Mouse (Mus musculus): ENCODE results near the gene Usp3. TPM values are rescaled to one million over a fixed set of nuclear protein-coding genes. Genes with fewer than 3 reads are reported as not detected.
A peak's percentile ranks its signal among the peaks of the same experiment; 100 is the strongest.

The Usp3 gene
- polyA plus RNA-seq, 1 experiment from 2014 or later, result 106 TPM

DNA sequence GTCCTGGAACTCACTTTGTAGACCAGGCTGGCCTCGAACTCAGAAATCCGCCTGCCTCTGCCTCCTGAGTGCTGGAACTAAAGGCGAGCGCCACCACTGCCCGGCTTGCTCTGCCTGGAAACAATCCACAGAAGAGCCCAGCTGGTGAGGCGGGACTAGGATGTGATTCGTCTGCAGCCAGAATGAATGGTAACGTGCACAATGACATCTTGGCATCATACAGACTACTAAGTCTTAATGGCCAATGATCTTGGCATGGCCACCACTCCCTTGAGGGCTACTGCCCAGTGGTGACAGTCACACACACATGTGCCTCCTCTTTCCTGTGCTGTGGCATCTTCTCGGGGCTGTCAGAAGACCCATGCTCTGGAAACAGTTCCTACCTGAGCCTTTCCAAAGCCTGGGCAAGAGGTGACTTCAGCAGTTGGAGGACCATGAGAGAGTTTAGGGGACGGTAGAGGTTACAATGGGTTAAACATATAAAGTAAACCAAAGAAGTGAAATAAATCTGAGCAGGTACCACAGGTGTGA is 77.2 kb downstream of the Usp3 start:
- Histone ChIP-seq H3K36me3 (replicated peaks; ENCODE audit: control insufficient read depth, insufficient read depth, low read depth, low read length) (peaks cover 13% of the 10 kb centered on the region), H3K4me2 (ENCODE audit: low read depth, low read length) (no peak overlapping the region), H3K27ac (replicated peaks; ENCODE audit: low read depth, low read length) (no peak overlapping the region), H3K4me1 (ENCODE audit: control insufficient read depth, insufficient read depth, low read length) (no peaks in the 10 kb centered on the region), H3K9me3 (replicated peaks; ENCODE audit: control insufficient read depth, low read length) (no peaks in the 10 kb centered on the region), H3K27me3 (ENCODE audit: control insufficient read depth, insufficient read depth, low read length) (no peaks in the 10 kb centered on the region), H3K9ac (replicated peaks; ENCODE audit: low read length) (no peak overlapping the region), H3K4me3 (ENCODE audit: low read depth, low read length) (no peak overlapping the region)
- no peak for ATAC-seq (replicated peaks; ENCODE audit: insufficient number of reproducible peaks, low FRiP score, low TSS enrichment, low read depth)
- no peak for DNase-seq (ENCODE audit: low spot score)
- 92% methylated on average over 10 of the region's 10 CpGs for WGBS

DNA sequence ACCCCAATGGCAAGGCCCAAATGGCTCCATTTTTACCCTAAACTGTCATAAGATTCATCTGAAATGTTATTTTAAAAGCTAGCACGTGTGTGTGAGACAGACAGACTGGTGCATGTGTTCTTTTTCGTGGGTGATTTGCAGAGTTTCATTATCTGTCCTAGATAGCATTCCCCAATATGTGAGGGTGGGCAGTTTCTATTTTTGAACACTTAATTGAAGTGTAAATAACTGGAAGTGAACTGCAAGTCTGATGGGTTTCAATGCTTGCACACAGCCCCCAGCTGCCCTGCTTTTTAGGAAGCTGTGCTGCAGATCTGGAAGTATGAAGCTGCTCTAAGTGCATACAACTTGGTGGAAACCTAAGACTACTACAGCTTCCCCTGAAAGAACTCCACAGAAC is 77.8 kb downstream of the Usp3 start:
- peaks cover 9% of the 10 kb centered on the region for H3K36me3 ChIP-seq (replicated peaks; ENCODE audit: control insufficient read depth, insufficient read depth, low read depth, low read length)
- no peak for ATAC-seq (replicated peaks; ENCODE audit: insufficient number of reproducible peaks, low FRiP score, low TSS enrichment, low read depth)
- H3K9me3 ChIP-seq (replicated peaks; ENCODE audit: control insufficient read depth, low read length), result no peaks in the 10 kb centered on the region
- H3K27ac ChIP-seq (replicated peaks; ENCODE audit: low read depth, low read length), result no peak overlapping the region
- no peaks in the 10 kb centered on the region for H3K4me1 ChIP-seq (ENCODE audit: control insufficient read depth, insufficient read depth, low read length)
- no peak overlapping the region for H3K4me2 ChIP-seq (ENCODE audit: low read depth, low read length)
- 89% methylated on average over 2 of the region's 2 CpGs for WGBS
- H3K27me3 ChIP-seq (ENCODE audit: control insufficient read depth, insufficient read depth, low read length), result no peaks in the 10 kb centered on the region
- DNase-seq (ENCODE audit: low spot score), result no peak
- H3K9ac ChIP-seq (replicated peaks; ENCODE audit: low read length), result no peak overlapping the region
- H3K4me3 ChIP-seq (ENCODE audit: low read depth, low read length), result no peak overlapping the region

DNA sequence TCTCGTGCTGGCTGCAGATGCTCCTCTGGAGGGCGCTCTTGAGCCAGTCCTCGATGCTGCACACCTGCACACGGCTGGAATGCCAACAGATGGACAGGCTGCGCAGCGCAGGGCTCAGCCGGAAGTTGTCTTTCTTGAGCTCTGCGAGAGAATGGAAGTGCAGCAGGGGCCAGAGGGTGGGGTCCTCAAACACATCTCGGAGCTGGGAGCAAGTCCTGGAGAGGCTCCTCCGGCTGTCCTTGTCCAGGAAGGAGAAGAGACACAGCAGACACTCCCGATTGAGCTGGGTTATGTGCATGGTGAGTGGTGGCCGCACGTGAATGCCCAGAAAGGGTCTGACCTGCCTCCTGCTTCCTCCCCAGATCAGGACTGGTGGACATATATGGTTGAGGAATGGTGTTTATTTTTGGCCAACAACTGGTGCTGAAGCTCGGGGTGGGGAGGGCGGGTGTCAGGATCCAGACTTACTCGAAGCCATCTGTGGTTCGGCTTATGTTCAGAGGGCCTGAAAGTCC is 78.6 kb downstream of the Usp3 start, which contains the start of gene Fbxl22:
Gene Fbxl22, minus strand, starts transcription at position 338 of the 515 bp plus-strand sequence.
- H3K4me2 ChIP-seq (ENCODE audit: low read depth, low read length), result no peak within 1 kb of the TSS
- no peaks in the 10 kb centered on the region for H3K27me3 ChIP-seq (ENCODE audit: control insufficient read depth, insufficient read depth, low read length)
- no peaks in the 10 kb centered on the region for H3K4me1 ChIP-seq (ENCODE audit: control insufficient read depth, insufficient read depth, low read length)
- H3K9ac ChIP-seq (replicated peaks; ENCODE audit: low read length), result 0 out of 2 replicates have a peak within 1 kb of the TSS, but pooled peaks have one; percentile 11
- H3K36me3 ChIP-seq (replicated peaks; ENCODE audit: control insufficient read depth, insufficient read depth, low read depth, low read length), result peaks cover 7% of the 10 kb centered on the region
- H3K9me3 ChIP-seq (replicated peaks; ENCODE audit: control insufficient read depth, low read length), result no peaks in the 10 kb centered on the region
- ATAC-seq (replicated peaks; ENCODE audit: insufficient number of reproducible peaks, low FRiP score, low TSS enrichment, low read depth) (no peak), DNase-seq (ENCODE audit: low spot score) (peak; percentile 35)
- 68% methylated on average over 17 of the region's 17 CpGs for WGBS
- no peak within 1 kb of the TSS; the same call in 1 of the 2 replicates for H3K27ac ChIP-seq (replicated peaks; ENCODE audit: low read depth, low read length)
- H3K4me3 ChIP-seq (ENCODE audit: low read depth, low read length), result no peak within 1 kb of the TSS

DNA sequence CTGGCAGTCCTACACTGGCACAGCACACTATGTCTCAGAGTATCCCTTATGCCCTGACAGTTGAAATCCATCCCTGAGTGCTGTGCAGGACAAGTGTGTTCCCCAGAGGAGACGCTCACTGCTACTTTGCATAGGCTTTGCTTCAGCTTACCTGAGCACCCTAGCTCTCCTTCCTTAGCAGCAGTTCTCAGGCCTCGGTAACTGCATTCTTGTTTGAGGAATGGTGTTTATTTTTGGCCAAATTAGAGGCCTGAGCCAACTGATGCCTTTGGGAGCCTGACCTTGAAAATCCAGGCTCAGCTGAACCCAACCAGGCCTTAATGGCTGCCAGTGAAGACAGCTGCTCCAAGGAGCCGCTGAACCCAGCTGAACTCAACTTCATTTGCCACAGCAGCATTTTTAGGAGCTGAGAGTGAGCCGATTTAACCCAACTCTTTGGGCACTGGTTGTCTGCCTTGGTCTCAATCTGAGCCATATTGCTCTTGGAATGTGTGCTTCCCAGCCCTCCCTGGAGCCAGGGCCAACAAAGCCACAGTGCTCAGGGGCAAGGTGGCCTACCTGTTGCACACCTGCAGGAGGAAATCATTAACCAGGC is 79.2 kb downstream of the Usp3 start:
- Histone ChIP-seq H3K4me3 (ENCODE audit: low read depth, low read length) (no peak overlapping the region), H3K4me1 (ENCODE audit: control insufficient read depth, insufficient read depth, low read length) (no peaks in the 10 kb centered on the region), H3K27me3 (ENCODE audit: control insufficient read depth, insufficient read depth, low read length) (no peaks in the 10 kb centered on the region), H3K9ac (replicated peaks; ENCODE audit: low read length) (0 out of 2 replicates have a peak overlapping the region, but pooled peaks have one; percentile 11), H3K36me3 (replicated peaks; ENCODE audit: control insufficient read depth, insufficient read depth, low read depth, low read length) (peaks cover 7% of the 10 kb centered on the region), H3K9me3 (replicated peaks; ENCODE audit: control insufficient read depth, low read length) (no peaks in the 10 kb centered on the region), H3K27ac (replicated peaks; ENCODE audit: low read depth, low read length) (no peak overlapping the region; the same call in 1 of the 2 replicates), H3K4me2 (ENCODE audit: low read depth, low read length) (no peak overlapping the region)
- ATAC-seq (replicated peaks; ENCODE audit: insufficient number of reproducible peaks, low FRiP score, low TSS enrichment, low read depth) (no peak), DNase-seq (ENCODE audit: low spot score) (no peak)
- WGBS, result 86% methylated on average over 4 of the region's 4 CpGs

DNA sequence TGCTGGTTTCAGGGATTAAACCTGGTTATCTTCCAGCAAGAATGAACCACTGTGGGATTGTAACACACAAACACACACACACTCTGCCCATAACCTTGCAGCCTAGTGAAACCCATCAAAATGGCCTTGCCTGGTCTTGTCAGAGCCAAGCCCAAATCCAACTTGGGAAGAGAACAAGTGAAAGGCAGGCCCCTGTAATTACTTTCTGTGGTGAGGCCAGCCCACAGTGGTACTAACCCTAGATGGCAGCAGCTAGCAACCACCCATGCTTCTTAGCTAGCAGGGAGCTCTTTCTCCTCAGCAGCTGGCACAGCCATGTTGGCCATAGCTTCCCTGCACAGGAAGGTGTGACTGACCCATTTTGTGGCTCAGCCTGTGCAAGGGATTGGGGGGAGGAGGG is 79.8 kb downstream of the Usp3 start:
- H3K4me2 ChIP-seq (ENCODE audit: low read depth, low read length), result no peak overlapping the region
- ATAC-seq (replicated peaks; ENCODE audit: insufficient number of reproducible peaks, low FRiP score, low TSS enrichment, low read depth), result no peak
- H3K9ac ChIP-seq (replicated peaks; ENCODE audit: low read length), result no peak overlapping the region
- H3K4me1 ChIP-seq (ENCODE audit: control insufficient read depth, insufficient read depth, low read length), result no peaks in the 10 kb centered on the region
- H3K27me3 ChIP-seq (ENCODE audit: control insufficient read depth, insufficient read depth, low read length), result no peaks in the 10 kb centered on the region
- no peak overlapping the region for H3K27ac ChIP-seq (replicated peaks; ENCODE audit: low read depth, low read length)
- H3K4me3 ChIP-seq (ENCODE audit: low read depth, low read length), result no peak overlapping the region
- H3K9me3 ChIP-seq (replicated peaks; ENCODE audit: control insufficient read depth, low read length), result no peaks in the 10 kb centered on the region
- H3K36me3 ChIP-seq (replicated peaks; ENCODE audit: control insufficient read depth, insufficient read depth, low read depth, low read length), result peaks cover 7% of the 10 kb centered on the region
- DNase-seq (ENCODE audit: low spot score), result no peak

DNA sequence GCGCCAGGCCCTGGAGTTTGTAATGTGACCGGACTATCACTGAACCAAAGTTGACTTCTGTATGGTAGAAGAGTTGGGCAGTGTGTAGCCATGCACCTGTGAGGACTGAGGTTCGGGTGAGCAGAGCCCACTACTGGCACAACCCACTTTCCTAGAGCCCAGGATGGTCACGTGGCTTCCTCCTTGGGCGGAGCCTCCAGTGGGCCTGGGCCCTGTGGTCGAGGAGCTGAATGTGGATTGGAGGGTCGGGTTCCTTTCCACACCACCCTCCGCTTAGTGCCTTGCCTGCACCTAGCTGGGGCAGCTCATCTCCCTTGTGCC is 80.6 kb downstream of the Usp3 start:
- H3K9ac ChIP-seq (replicated peaks; ENCODE audit: low read length), result peak overlapping the region; percentile 73
- DNase-seq (ENCODE audit: low spot score), result peak; percentile 89
- 0% methylated on average over 8 of the region's 8 CpGs for WGBS
- peaks cover 7% of the 10 kb centered on the region for H3K36me3 ChIP-seq (replicated peaks; ENCODE audit: control insufficient read depth, insufficient read depth, low read depth, low read length)
- no peaks in the 10 kb centered on the region for H3K27me3 ChIP-seq (ENCODE audit: control insufficient read depth, insufficient read depth, low read length)
- H3K27ac ChIP-seq (replicated peaks; ENCODE audit: low read depth, low read length), result peak overlapping the region; percentile 89
- no peaks in the 10 kb centered on the region for H3K4me1 ChIP-seq (ENCODE audit: control insufficient read depth, insufficient read depth, low read length)
- H3K4me2 ChIP-seq (ENCODE audit: low read depth, low read length), result peak overlapping the region; percentile 99
- ATAC-seq (replicated peaks; ENCODE audit: insufficient number of reproducible peaks, low FRiP score, low TSS enrichment, low read depth), result peak; percentile 86
- no peaks in the 10 kb centered on the region for H3K9me3 ChIP-seq (replicated peaks; ENCODE audit: control insufficient read depth, low read length)
- peak overlapping the region; percentile 62 for H3K4me3 ChIP-seq (ENCODE audit: low read depth, low read length)

DNA sequence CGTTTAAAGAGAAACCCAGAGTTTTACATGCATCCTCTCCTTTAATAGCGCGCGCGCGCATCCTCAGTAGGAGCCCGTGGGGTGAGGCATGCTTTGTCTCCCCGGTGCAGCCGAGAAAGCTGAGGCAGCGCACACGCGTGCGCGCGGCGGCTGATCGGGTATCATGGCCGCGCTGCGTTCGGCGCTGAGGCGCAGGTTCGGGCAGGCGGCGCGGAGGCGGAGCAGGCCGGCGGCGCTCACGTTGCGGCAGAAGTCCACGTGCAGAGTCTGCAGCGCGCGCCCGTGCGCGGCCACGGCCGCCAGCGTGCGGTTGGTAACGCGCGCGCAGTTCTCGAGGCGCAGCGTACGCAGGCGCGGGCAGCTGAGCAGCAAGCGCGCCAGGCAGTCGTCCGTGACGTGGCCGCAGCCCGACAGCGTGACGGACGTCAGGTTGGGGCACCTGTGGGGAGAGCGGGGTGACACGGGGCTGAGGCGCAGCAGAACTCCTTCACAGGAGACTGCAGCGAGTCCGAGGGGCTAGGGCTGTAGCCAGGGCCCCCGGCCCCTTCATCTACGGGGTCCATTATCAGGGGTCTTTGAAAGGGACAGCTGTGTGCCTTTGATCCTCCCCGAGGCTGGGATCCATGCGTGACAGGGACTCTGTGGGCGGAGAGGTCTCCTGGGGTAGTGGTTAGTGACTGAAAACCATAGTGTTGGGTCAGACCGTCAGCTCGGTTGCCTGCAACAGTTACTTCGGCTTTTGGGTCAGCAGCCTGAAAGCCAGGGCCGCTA is 81.2 kb downstream of the Usp3 start:
- no peaks in the 10 kb centered on the region for H3K9me3 ChIP-seq (replicated peaks; ENCODE audit: control insufficient read depth, low read length)
- ATAC-seq (replicated peaks; ENCODE audit: insufficient number of reproducible peaks, low FRiP score, low TSS enrichment, low read depth), result peak; percentile 85
- no peaks in the 10 kb centered on the region for H3K27me3 ChIP-seq (ENCODE audit: control insufficient read depth, insufficient read depth, low read length)
- H3K9ac ChIP-seq (replicated peaks; ENCODE audit: low read length), result peak overlapping the region; percentile 79
- WGBS, result under 1% methylated on average over 73 of the region's 78 CpGs
- H3K36me3 ChIP-seq (replicated peaks; ENCODE audit: control insufficient read depth, insufficient read depth, low read depth, low read length), result peaks cover 7% of the 10 kb centered on the region
- H3K4me2 ChIP-seq (ENCODE audit: low read depth, low read length), result peak overlapping the region; percentile 99
- H3K27ac ChIP-seq (replicated peaks; ENCODE audit: low read depth, low read length), result peak overlapping the region; percentile 89
- DNase-seq (ENCODE audit: low spot score), result peak; percentile 95
- H3K4me1 ChIP-seq (ENCODE audit: control insufficient read depth, insufficient read depth, low read length), result no peaks in the 10 kb centered on the region
- peak overlapping the region; percentile 62 for H3K4me3 ChIP-seq (ENCODE audit: low read depth, low read length)

DNA sequence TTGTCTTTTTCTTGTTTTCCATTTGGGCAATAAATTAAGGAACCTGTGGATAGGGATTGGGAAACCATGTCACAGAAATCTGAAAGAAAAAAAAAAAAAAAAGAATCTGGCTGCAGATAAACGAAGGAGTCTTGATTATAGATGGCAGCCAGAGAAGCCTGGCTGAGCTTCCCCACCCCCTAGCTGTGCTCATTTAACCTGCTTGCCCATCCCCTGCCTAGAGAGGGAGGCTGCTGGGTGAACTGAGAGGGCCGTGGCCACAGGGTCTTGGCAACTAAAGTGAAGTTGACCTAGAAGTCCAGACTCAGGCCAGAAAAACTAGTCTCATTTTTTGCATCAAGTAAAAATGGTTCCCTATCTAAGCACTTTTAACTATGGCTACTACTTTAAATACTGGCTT is 82.0 kb downstream of the Usp3 start:
- Histone ChIP-seq H3K4me1 (ENCODE audit: control insufficient read depth, insufficient read depth, low read length) (no peaks in the 10 kb centered on the region), H3K36me3 (replicated peaks; ENCODE audit: control insufficient read depth, insufficient read depth, low read depth, low read length) (peaks cover 6% of the 10 kb centered on the region), H3K4me3 (ENCODE audit: low read depth, low read length) (peak overlapping the region; percentile 62), H3K4me2 (ENCODE audit: low read depth, low read length) (peak overlapping the region; percentile 99), H3K9me3 (replicated peaks; ENCODE audit: control insufficient read depth, low read length) (no peaks in the 10 kb centered on the region), H3K27me3 (ENCODE audit: control insufficient read depth, insufficient read depth, low read length) (no peaks in the 10 kb centered on the region), H3K27ac (replicated peaks; ENCODE audit: low read depth, low read length) (peak overlapping the region; percentile 89), H3K9ac (replicated peaks; ENCODE audit: low read length) (peak overlapping the region; percentile 79)
- no peak for ATAC-seq (replicated peaks; ENCODE audit: insufficient number of reproducible peaks, low FRiP score, low TSS enrichment, low read depth)
- DNase-seq (ENCODE audit: low spot score), result peak; percentile 43
- 0% methylated on average over 2 of the region's 2 CpGs for WGBS

Measured in embryonic facial prominence, embryonic 11.5 days (tissue).